Mouse (Mus musculus): Measurements from ENCODE around the gene Gm49601. TPM values are rescaled to one million over a fixed set of nuclear protein-coding genes. Genes with fewer than 3 reads are reported as not detected.

Gm49601 gene
- polyA plus RNA-seq, 1 experiment from 2014 or later: 10.0 TPM

- H3K4me3 ChIP-seq: no peak overlapping the region
- no peaks in the 10 kb centered on the region for H3K4me1 ChIP-seq
- no peaks in the 10 kb centered on the region for H3K36me3 ChIP-seq (ENCODE audit: poor library complexity, severe bottlenecking)
- H3K27me3 ChIP-seq: no peaks in the 10 kb centered on the region
- WGBS: 69% methylated on average over 7 of the region's 7 CpGs
- H3K9me3 ChIP-seq (replicated peaks): no peaks in the 10 kb centered on the region
- no peak overlapping the region for H3K27ac ChIP-seq
- no peak overlapping the region for H3K4me2 ChIP-seq
- H3K9ac ChIP-seq: no peak overlapping the region
- no peak for ATAC-seq
These were observed 16.1 kb upstream of the Gm49601 start for GRCm38 (mm10) chr16:18642291-18642690.

- H3K27ac ChIP-seq: no peak overlapping the region
- H3K9ac ChIP-seq: no peak overlapping the region
- 0 out of 2 replicates have a peak, but pooled peaks cover 3% of the 10 kb centered on the region for H3K9me3 ChIP-seq (replicated peaks)
- no peak overlapping the region for H3K4me2 ChIP-seq
- WGBS: 78% methylated on average over 1 of the region's 1 CpGs
- H3K4me1 ChIP-seq: no peaks in the 10 kb centered on the region
- no peak for ATAC-seq
- no peak overlapping the region for H3K4me3 ChIP-seq
- no peaks in the 10 kb centered on the region for H3K27me3 ChIP-seq
- H3K36me3 ChIP-seq (ENCODE audit: poor library complexity, severe bottlenecking): no peaks in the 10 kb centered on the region
These were observed 13.2 kb upstream of the Gm49601 start for GRCm38 (mm10) chr16:18639382-18639929.

GRCm38 (mm10) chr16:18638396-18638795 lies 12.2 kb upstream of the Gm49601 start:
- Histone ChIP-seq H3K9me3 (replicated peaks) (0 out of 2 replicates have a peak, but pooled peaks cover 4% of the 10 kb centered on the region), H3K4me2 (no peak overlapping the region), H3K4me3 (no peak overlapping the region), H3K27me3 (no peaks in the 10 kb centered on the region), H3K36me3 (ENCODE audit: poor library complexity, severe bottlenecking) (no peaks in the 10 kb centered on the region), H3K9ac (no peak overlapping the region), H3K4me1 (no peaks in the 10 kb centered on the region), H3K27ac (no peak overlapping the region)
- ATAC-seq: no peak
- WGBS: 45% methylated on average over 2 of the region's 2 CpGs

GRCm38 (mm10) chr16:18636804-18637203 lies 10.6 kb upstream of the Gm49601 start:
- no peak for ATAC-seq
- Histone ChIP-seq H3K27ac (no peak overlapping the region), H3K4me2 (no peak overlapping the region), H3K36me3 (ENCODE audit: poor library complexity, severe bottlenecking) (no peaks in the 10 kb centered on the region), H3K27me3 (no peaks in the 10 kb centered on the region), H3K4me1 (no peaks in the 10 kb centered on the region), H3K4me3 (no peak overlapping the region), H3K9me3 (replicated peaks) (0 out of 2 replicates have a peak, but pooled peaks cover 4% of the 10 kb centered on the region), H3K9ac (no peak overlapping the region)
- WGBS: 52% methylated on average over 3 of the region's 3 CpGs

- no peaks in the 10 kb centered on the region for H3K36me3 ChIP-seq (ENCODE audit: poor library complexity, severe bottlenecking)
- 0 out of 2 replicates have a peak, but pooled peaks cover 4% of the 10 kb centered on the region for H3K9me3 ChIP-seq (replicated peaks)
- H3K9ac ChIP-seq: no peak overlapping the region
- no peak overlapping the region for H3K4me2 ChIP-seq
- WGBS: 82% methylated on average over 5 of the region's 5 CpGs
- no peak overlapping the region for H3K4me3 ChIP-seq
- H3K27me3 ChIP-seq: no peaks in the 10 kb centered on the region
- ATAC-seq: no peak
- no peaks in the 10 kb centered on the region for H3K4me1 ChIP-seq
- H3K27ac ChIP-seq: no peak overlapping the region
These were observed 10.2 kb upstream of the Gm49601 start for GRCm38 (mm10) chr16:18636401-18636800.

- H3K9ac ChIP-seq: no peak overlapping the region
- peaks cover 5% of the 10 kb centered on the region; the same call in 1 of the 2 replicates for H3K27me3 ChIP-seq
- WGBS: 18% methylated on average over 1 of the region's 1 CpGs
- peaks cover 13% of the 10 kb centered on the region for H3K4me1 ChIP-seq
- no peak overlapping the region for H3K4me2 ChIP-seq
- H3K27ac ChIP-seq: no peak overlapping the region
- H3K4me3 ChIP-seq: no peak overlapping the region
- 0 out of 2 replicates have a peak, but pooled peaks cover 4% of the 10 kb centered on the region for H3K9me3 ChIP-seq (replicated peaks)
- H3K36me3 ChIP-seq (ENCODE audit: poor library complexity, severe bottlenecking): no peaks in the 10 kb centered on the region
- no peak for ATAC-seq
These were observed 7.1 kb upstream of the Gm49601 start for GRCm38 (mm10) chr16:18633333-18633732.

- Histone ChIP-seq H3K4me3 (no peak overlapping the region), H3K4me1 (peaks cover 19% of the 10 kb centered on the region), H3K9me3 (replicated peaks) (0 out of 2 replicates have a peak, but pooled peaks cover 4% of the 10 kb centered on the region), H3K9ac (no peak overlapping the region), H3K4me2 (no peak overlapping the region), H3K36me3 (ENCODE audit: poor library complexity, severe bottlenecking) (no peaks in the 10 kb centered on the region), H3K27ac (no peak overlapping the region), H3K27me3 (peaks cover 5% of the 10 kb centered on the region; the same call in 1 of the 2 replicates)
- WGBS: 58% methylated on average over 2 of the region's 2 CpGs
- no peak for ATAC-seq
These were observed 6.6 kb upstream of the Gm49601 start for GRCm38 (mm10) chr16:18632816-18633215.

- Histone ChIP-seq H3K9me3 (replicated peaks) (0 out of 2 replicates have a peak, but pooled peaks cover 4% of the 10 kb centered on the region), H3K27ac (no peak overlapping the region), H3K4me2 (no peak overlapping the region), H3K9ac (no peak overlapping the region), H3K4me3 (no peak overlapping the region), H3K4me1 (peaks cover 26% of the 10 kb centered on the region), H3K27me3 (peaks cover 11% of the 10 kb centered on the region), H3K36me3 (ENCODE audit: poor library complexity, severe bottlenecking) (no peaks in the 10 kb centered on the region)
- ATAC-seq: no peak
- WGBS: 63% methylated on average over 3 of the region's 3 CpGs
These were observed 5.8 kb upstream of the Gm49601 start for GRCm38 (mm10) chr16:18632059-18632458.

- ATAC-seq: no peak
- Histone ChIP-seq H3K36me3 (ENCODE audit: poor library complexity, severe bottlenecking) (no peaks in the 10 kb centered on the region), H3K27ac (no peak overlapping the region), H3K27me3 (peaks cover 19% of the 10 kb centered on the region), H3K4me3 (no peak overlapping the region), H3K9ac (no peak overlapping the region), H3K4me2 (no peak overlapping the region), H3K9me3 (replicated peaks) (0 out of 2 replicates have a peak, but pooled peaks cover 4% of the 10 kb centered on the region), H3K4me1 (peaks cover 35% of the 10 kb centered on the region)
- 69% methylated on average over 7 of the region's 7 CpGs for WGBS
These were observed 4.9 kb upstream of the Gm49601 start for GRCm38 (mm10) chr16:18631141-18631540.

GRCm38 (mm10) chr16:18630291-18630690 lies 4.1 kb upstream of the Gm49601 start:
- H3K4me2 ChIP-seq: peak overlapping the region; percentile 88
- H3K4me3 ChIP-seq: peak overlapping the region; percentile 86
- H3K36me3 ChIP-seq (ENCODE audit: poor library complexity, severe bottlenecking): peaks cover 5% of the 10 kb centered on the region
- 56% methylated on average over 5 of the region's 5 CpGs for WGBS
- 0 out of 2 replicates have a peak, but pooled peaks cover 4% of the 10 kb centered on the region for H3K9me3 ChIP-seq (replicated peaks)
- ATAC-seq: peak; percentile 4
- H3K9ac ChIP-seq: peak overlapping the region; percentile 93
- peaks cover 28% of the 10 kb centered on the region for H3K27me3 ChIP-seq
- peaks cover 43% of the 10 kb centered on the region for H3K4me1 ChIP-seq
- 0 out of 2 replicates have a peak overlapping the region, but pooled peaks have one; percentile 76 for H3K27ac ChIP-seq

- peak within 1 kb of the TSS; percentile 93 for H3K9ac ChIP-seq
- peaks cover 43% of the 10 kb centered on the region for H3K4me1 ChIP-seq
- under 1% methylated on average over 59 of the region's 93 CpGs for WGBS
- ATAC-seq: peak; percentile 54
- 0 out of 2 replicates have a peak, but pooled peaks cover 2% of the 10 kb centered on the region for H3K9me3 ChIP-seq (replicated peaks)
- peak within 1 kb of the TSS; percentile 86 for H3K4me3 ChIP-seq
- peaks cover 35% of the 10 kb centered on the region for H3K27me3 ChIP-seq
- H3K27ac ChIP-seq: peak within 1 kb of the TSS; percentile 76
- peaks cover 12% of the 10 kb centered on the region for H3K36me3 ChIP-seq (ENCODE audit: poor library complexity, severe bottlenecking)
- peak within 1 kb of the TSS; percentile 88 for H3K4me2 ChIP-seq
These were observed 3.4 kb upstream of the Gm49601 start, which contains the start of gene Sept5 for GRCm38 (mm10) chr16:18629390-18630231. Sept5 (minus strand) TSS chr16:18629954.

- peaks cover 43% of the 10 kb centered on the region for H3K4me1 ChIP-seq
- no peak; the same call in 1 of the 2 replicates for ATAC-seq
- no peaks in the 10 kb centered on the region for H3K9me3 ChIP-seq (replicated peaks)
- peak overlapping the region; percentile 76 for H3K27ac ChIP-seq
- H3K36me3 ChIP-seq (ENCODE audit: poor library complexity, severe bottlenecking): peaks cover 18% of the 10 kb centered on the region
- peak overlapping the region; percentile 93 for H3K9ac ChIP-seq
- peak overlapping the region; percentile 88 for H3K4me2 ChIP-seq
- H3K4me3 ChIP-seq: peak overlapping the region; percentile 86
- H3K27me3 ChIP-seq: peaks cover 41% of the 10 kb centered on the region
- 27% methylated on average over 2 of the region's 2 CpGs for WGBS
These were observed 2.7 kb upstream of the Gm49601 start for GRCm38 (mm10) chr16:18628948-18629340.

Data from forebrain, embryonic 13.5 days (tissue).